Mouse (Mus musculus) MEL (cell line): ENCODE results near the gene Klhl42.

Experiments
- CTCF ChIP-seq, 3 experiments: IDR thresholded peaks in 2 of 3; conservative IDR thresholded peaks in 1 of 3; 2 replicates each; pipeline ENCODE4 v1.5.1; 2011 to 2012; ENCODE audit warnings: low read length in 3 of 3, low read depth in 2 of 3, mild to moderate bottlenecking in 2 of 3, improper control_type of control experiment in 1 of 3, inconsistent platforms in 1 of 3, mixed read lengths in 1 of 3, moderate library complexity in 1 of 3; ENCODE audit not compliant: control insufficient read depth in 1 of 3, insufficient read depth in 1 of 3, poor library complexity in 1 of 3, severe bottlenecking in 1 of 3
- EP300 ChIP-seq, 2 experiments: IDR thresholded peaks; 2 replicates each; pipeline ENCODE4 v1.6.1; 2011; ENCODE audit warnings: improper control_type of control experiment in 2 of 2, low read length in 2 of 2, low read depth in 1 of 2, mild to moderate bottlenecking in 1 of 2
- POLR2A ChIP-seq, 2 experiments: IDR thresholded peaks; 2 replicates each; pipeline ENCODE4 v1.6.1; 2011 to 2012; ENCODE audit warnings: low read length in 2 of 2, mild to moderate bottlenecking in 2 of 2, control low read depth in 1 of 2, improper control_type of control experiment in 1 of 2, low read depth in 1 of 2, moderate library complexity in 1 of 2; ENCODE audit not compliant: control insufficient read depth in 1 of 2, insufficient read depth in 1 of 2, poor library complexity in 1 of 2
- RAD21 ChIP-seq: IDR thresholded peaks from 2 replicates; pipeline ENCODE4 v1.6.1; 2011; ENCODE audit warnings: mild to moderate bottlenecking, low read depth, low read length, improper control_type of control experiment
- ZC3H11A ChIP-seq: IDR thresholded peaks from 2 replicates; pipeline ENCODE4 v1.6.1; 2012; ENCODE audit warnings: low read depth, mild to moderate bottlenecking, inconsistent platforms, low read length, improper control_type of control experiment

GRCm38 (mm10) chr6:147094771-147095170, 3.6 kb downstream of the Klhl42 start:
- TF ChIP-seq CTCF (IDR thresholded peaks at IDR 0.05 in 2 of 3, conservative IDR thresholded peaks at IDR 0.05 in 1 of 3; ENCODE audit: control insufficient read depth in 1 of 3, insufficient read depth in 1 of 3, low read depth in 2 of 3, low read length in 3 of 3, poor library complexity in 1 of 3, severe bottlenecking in 1 of 3) (no peak), POLR2A (IDR thresholded peaks at IDR 0.05; ENCODE audit: control insufficient read depth in 1 of 2, insufficient read depth in 1 of 2, low read depth in 1 of 2, low read length in 2 of 2, poor library complexity in 1 of 2) (no peak), EP300 (IDR thresholded peaks at IDR 0.05; ENCODE audit: low read depth in 1 of 2, low read length in 2 of 2) (no peak), ZC3H11A (no peak), RAD21 (no peak)
